Mouse (Mus musculus) left cerebral cortex, adult 8-10 months (tissue): ENCODE results near the gene Mylpf. TPM values are rescaled to one million over a fixed set of nuclear protein-coding genes. Genes with fewer than 3 reads are reported as not detected.
A peak's percentile ranks its signal among the peaks of the same experiment; 100 is the strongest.
"Not testable (repeated sequence)": the region's sequence is repeated elsewhere in the genome, so short reads cannot be mapped to it uniquely, and the experiment has no call there.

Source experiments
- DNase-seq, 2 experiments: peaks; one replicate each; pipeline ENCODE4 v3.0.0; 2022; ENCODE audit warnings: low spot score in 2 of 2
- total RNA-seq, 4 experiments: library from RNA; stranded (reverse); gene quantifications; 2 replicates each; pipeline ENCODE4 v1.2.4; 2022

Mylpf gene
- total RNA-seq, 4 experiments from 2014 or later: 1.9 to 21.6 (median 9.2) TPM

DNA sequence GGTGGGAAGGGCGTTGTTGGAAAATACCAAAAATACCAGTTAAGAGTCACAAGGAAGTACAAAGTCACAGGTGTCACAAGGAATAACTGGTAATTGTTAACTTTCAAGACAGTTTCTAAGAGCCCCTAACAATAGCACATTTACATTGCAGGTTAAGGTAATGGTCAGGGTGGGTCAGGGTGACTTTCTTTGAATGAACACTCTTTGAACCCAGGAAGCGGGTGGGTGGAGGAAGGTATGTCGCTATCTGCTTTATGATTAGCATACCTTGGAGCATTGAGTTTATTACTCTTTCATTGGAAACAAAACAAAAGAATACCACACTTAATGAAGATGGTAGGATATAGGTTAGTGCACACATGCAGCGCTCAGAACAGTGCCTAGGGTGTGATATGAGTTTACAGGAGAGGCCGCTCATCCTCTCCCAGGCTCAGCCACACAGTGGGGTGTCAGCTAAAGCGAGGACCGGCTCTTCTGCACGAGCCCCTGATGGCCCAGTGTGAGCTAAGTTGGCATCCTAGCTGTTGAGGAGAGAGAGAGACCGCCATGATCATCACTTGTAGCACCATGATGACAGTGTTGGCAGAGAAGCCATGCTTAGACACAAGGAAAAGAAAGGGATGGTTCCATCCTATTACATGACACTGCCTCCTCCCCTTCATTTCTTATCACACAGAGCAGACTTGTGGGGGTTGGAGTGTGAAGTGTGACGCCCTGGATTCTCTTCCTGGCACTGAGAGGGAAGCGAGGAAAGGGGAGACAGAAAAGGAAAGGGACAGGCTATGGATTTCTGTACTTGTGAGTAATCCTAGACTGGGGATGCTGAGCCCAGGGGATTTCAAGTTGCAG, 16.7 kb downstream of the Mylpf start:
- DNase-seq: no peak

DNA sequence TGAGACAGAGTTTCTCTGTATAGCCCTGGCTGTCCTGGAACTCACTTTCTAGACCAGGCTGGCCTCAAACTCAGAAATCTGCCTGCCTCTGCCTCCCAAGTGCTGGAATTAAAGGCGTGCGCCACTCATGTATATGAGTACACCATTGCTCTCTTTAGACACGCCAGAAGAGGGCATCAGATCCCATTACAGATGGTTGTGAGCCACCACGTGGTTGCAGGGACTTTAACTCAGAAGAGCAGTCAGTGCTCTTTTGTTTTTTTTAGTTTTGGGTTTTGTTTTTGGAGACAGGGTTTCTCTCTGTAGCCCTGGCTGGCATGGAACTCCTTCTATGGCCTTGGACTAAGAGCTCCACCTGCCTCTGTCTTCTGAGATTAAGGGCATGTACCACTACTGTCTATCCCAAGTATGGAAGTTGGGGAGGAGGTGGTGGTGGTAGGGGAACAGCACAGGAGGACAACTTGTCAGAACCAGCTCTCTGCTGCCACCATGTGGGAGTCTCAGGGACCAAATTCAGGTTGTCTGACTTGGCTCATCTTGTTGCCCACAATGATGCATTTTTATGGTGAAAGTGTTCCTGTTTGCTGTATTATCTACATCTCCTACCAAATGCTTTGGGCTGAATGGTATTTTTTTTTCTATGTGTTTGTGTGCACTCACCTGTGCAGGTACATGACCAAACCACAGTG, 20.1 kb downstream of the Mylpf start:
- DNase-seq: peak in 1 of 2 experiments; percentile 71

DNA sequence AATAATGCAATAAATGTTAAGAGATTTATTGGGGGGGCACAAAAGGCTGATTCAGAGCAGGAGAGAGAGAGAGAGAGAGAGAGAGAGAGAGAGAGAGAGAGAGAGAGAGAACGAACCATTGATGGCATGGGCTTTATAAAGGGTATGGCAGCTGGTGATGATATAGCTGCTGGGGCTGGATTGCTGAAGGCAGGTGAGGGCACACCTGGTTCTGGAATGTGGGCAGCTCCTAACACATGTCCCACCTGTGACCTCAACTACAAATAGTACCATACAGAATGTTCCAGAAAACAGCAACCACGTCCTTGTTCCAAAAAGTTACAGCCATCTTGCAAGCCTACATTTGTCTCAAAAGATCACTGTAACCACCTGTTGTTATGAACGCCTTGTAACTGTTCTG, 22.7 kb downstream of the Mylpf start:
- no peak for DNase-seq

DNA sequence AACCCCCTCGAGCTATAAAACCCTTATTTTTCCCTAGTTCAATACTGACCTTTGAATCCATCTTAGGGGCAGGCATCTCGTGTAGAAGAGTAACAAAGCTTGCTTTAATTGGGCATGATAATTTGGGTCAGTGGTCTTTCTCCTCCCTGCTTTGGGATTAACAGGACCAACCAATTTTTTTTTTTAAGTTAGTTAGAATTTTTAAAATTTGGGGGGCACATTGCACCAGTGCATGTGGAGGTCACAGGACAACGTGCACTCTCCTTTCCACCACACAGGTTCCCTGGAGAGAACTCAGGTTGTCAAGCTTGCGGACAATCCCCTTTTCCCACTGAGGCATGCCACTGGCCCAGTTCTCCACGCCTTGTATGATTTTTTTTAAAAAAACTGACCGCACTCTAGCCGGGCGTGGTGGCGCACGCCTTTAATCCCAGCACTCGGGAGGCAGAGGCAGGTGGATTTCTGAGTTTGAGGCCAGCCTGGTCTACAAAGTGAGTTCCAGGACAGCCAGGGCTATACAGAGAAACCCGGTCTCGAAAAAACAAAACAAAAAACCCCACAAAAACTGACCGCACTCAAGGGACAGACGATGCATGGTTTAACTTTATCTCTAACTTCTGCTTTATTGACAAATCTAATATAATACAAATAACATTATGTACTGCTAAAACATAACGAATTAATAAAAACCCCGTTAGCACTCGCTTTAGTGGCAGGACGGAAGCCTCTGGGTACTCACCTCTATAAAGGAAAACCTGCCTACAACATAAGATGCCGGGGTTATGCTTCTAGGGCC, 23.3 kb downstream of the Mylpf start:
- DNase-seq: no peak

- peak; percentile 62 to 74 for DNase-seq
Measured at GRCm38 (mm10) chr7:127232622-127233367, 24.1 kb downstream of the Mylpf start, which contains the start of the genes Zfp553 and Sept1. TSS of gene Zfp553 (plus strand) at chr7:127233061. TSS of gene Sept1 (minus strand) at chr7:127233130.

DNA sequence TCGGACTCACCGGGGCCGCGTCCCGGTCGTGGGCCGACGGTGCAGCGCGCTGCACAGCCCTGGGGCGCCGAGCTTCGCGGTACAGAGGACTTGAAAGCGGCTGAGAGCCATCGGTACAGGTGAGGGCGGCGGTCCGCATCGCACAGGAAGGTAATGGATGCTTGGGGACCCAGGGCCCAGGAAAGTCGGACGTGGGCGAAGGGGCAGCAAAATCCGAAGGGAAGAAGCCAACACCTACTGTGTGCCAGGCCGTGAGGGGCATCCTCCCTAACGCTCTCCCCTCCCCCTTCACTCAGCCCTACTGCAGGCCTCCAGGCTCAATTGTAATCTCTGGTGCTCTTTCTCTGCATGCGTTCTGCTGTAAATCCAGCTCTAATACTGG, 24.7 kb downstream of the Mylpf start:
- no peak for DNase-seq

- DNase-seq: no peak
Measured at GRCm38 (mm10) chr7:127233765-127234164, 25.1 kb downstream of the Mylpf start.

GRCm38 (mm10) chr7:127234777-127235176, 26.1 kb downstream of the Mylpf start:
- DNase-seq: no peak

DNA sequence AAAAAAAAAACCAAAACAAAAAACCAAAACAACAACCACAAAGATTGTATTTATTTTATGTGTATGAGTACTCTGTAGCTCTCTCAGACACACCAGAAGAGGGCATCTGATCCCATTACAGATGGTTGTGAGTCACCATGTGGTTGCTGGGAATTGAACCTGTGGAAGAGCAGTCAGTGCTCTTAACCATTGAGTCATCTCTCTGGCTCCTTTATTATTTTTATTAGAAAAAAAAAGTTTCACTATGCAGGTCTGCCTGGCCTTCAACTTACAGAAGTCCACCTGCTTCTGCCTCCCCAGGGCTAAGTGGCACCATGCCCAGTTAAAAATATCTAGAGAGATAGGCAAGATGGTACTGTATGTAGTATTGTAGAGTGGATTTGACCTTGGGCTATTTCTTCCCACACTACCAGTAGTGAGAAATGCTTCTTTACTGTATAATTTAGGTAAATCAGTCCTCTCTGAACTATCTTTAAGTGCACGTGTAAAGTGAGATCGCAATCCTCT, 34.7 kb downstream of the Mylpf start:
- DNase-seq: no peak

GRCm38 (mm10) chr7:127243870-127244657, 35.4 kb downstream of the Mylpf start, which contains the start of gene Zfp771:
TSS of gene Zfp771 (plus strand) at chr7:127244274.
- DNase-seq: peak; percentile 79 to 94

- no peak for DNase-seq
Measured at GRCm38 (mm10) chr7:127244658-127245510, 36.2 kb downstream of the Mylpf start.

DNA sequence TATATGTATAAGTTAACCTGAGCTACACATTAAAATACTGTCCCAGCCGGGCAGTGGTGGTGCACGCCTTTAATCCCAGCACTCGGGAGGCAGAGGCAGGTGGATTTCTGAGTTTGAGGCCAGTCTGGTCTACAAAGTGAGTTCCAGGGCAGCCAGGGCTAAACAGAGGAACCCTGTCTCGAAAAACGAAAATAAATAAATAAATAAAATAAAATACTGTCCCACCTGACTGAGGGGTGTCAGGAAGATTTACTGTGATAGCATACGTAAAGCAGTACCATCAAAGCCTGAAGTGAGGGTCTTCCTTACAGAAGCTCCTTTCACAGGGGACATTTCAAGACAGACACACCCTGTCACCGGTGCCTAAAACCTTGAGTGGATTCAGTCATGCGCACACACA, 41.8 kb downstream of the Mylpf start:
- not testable (repeated sequence) for DNase-seq

DNA sequence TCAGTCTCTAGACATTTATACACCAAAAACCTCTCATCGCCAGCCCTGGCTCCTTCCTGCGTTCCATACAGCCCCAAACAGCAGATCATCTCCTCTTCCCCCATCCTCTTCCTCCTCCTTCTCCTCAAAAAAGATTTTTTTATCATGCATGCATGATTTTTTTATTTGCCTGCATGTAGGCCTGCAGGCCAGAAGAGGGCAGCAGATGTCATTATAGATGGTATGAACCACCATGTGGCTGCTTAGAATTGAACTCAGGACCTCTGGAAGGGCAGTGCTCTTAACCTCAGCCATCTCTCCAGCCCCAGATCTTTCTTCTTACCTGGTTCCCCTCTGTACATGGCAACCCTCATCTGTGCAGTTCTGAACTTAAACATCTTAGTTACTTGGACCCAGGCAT, 43.7 kb downstream of the Mylpf start:
- no peak for DNase-seq

DNA sequence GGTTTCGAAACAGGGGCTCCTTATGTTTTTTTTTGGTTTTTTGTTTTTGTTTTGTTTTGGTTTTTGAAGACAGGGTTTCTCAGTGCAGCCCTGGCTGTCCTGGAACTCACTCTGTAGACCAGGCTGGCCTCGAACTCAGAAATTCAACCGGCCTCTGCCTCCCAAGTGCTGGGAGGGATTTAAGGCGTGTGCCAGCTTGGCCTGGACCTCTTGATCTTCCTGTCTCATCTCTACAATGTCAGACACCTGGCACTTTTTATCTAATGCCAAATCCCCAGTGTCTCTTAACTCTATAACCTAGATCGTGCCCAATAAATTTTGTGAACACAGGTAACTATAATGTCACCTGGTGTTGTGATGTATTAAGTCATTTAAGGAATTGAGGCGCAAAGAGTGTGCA, 44.7 kb downstream of the Mylpf start:
- no peak for DNase-seq

- peak; percentile 84 to 93 for DNase-seq
Measured at GRCm38 (mm10) chr7:127253821-127254769, 45.4 kb downstream of the Mylpf start.

GRCm38 (mm10) chr7:127255008-127255407, 46.3 kb downstream of the Mylpf start:
- DNase-seq: no peak

GRCm38 (mm10) chr7:127255965-127256364, 47.3 kb downstream of the Mylpf start:
- no peak for DNase-seq

- DNase-seq: no peak
Measured at GRCm38 (mm10) chr7:127256518-127256917, 47.8 kb downstream of the Mylpf start.
